Comparison of ENCODE assay signal across 12 mouse cellular contexts in the genomic region with DNA sequence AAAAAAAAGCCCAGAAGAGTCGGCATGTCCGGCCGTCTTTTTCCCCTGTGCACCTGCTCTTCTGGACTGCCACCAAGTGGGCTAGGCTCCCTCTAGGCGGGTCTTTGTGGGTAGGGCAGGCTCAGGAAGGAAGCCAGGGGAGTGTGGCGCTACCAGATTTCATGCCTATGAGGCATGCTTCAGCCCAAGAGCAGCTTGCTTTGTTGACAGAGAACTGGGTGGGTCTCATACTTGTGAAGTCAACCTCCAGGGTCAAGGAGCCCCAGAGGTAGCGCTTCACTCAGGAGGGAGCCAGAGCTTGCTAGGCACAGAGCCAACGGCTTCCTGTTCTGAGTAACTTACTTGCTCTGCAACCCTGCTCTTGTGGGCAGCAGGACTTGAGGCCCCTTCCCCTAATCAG. TPM values are rescaled to one million over a fixed set of nuclear protein-coding genes. Genes with fewer than 3 reads are reported as not detected.
DNase-seq lines count a peak whose midpoint lies in the region; ATAC-seq lines count a peak whose summit lies in the region.
"Had no signal": no experiment of that assay in that cellular context is flagged by ENCODE, and none has a peak within 500 bp of the region (broad histone marks: within the 10 kb centered on the region; RNA-seq: fewer than 3 reads in every experiment).

No protein-coding gene starts in this region.

- H3K9me3 ChIP-seq in embryonic facial prominence, embryonic 14.5 days (ENCODE audit: control insufficient read depth, low read length): no peaks in the 10 kb centered on the region
- no peaks in the 10 kb centered on the region for H3K9me3 ChIP-seq in embryonic facial prominence, embryonic 10.5 days
- 0 out of 2 replicates have a peak, but pooled peaks cover 2% of the 10 kb centered on the region for H3K9me3 ChIP-seq in heart, embryonic 14.5 days (ENCODE audit: control insufficient read depth, low read length)
- H3K9me3 ChIP-seq: embryonic facial prominence, embryonic 13.5 days; limb, embryonic 13.5 days; neural tube, embryonic 15.5 days had no signal

- no peak overlapping the region for H3K4me2 ChIP-seq in embryonic facial prominence, embryonic 14.5 days (ENCODE audit: low read depth, low read length)
- no peak overlapping the region for H3K4me2 ChIP-seq in heart, embryonic 14.5 days (ENCODE audit: low read length)
- H3K4me2 ChIP-seq: embryonic facial prominence, embryonic 13.5 days; limb, embryonic 13.5 days; midbrain, embryonic 11.5 days; neural tube, embryonic 15.5 days had no signal

- peaks cover 11% of the 10 kb centered on the region; the same call in 1 of the 2 replicates for H3K36me3 ChIP-seq in embryonic facial prominence, embryonic 14.5 days (ENCODE audit: control insufficient read depth, insufficient read depth, low read length)
- H3K36me3 ChIP-seq in embryonic facial prominence, embryonic 10.5 days (replicated peaks): peaks cover 18% of the 10 kb centered on the region
- peaks cover 10% of the 10 kb centered on the region for H3K36me3 ChIP-seq in heart, embryonic 14.5 days (ENCODE audit: control insufficient read depth, insufficient read depth, low read length)
- H3K36me3 ChIP-seq: neural tube, embryonic 15.5 days had no signal

- WGBS in embryonic facial prominence, embryonic 14.5 days: 73% methylated on average over 7 of the region's 7 CpGs
- 84% methylated on average over 7 of the region's 7 CpGs for WGBS in embryonic facial prominence, embryonic 10.5 days
- 51% methylated on average over 7 of the region's 7 CpGs for WGBS in heart, embryonic 14.5 days

- 0 out of 2 replicates have a peak, but pooled peaks cover 2% of the 10 kb centered on the region for H3K4me1 ChIP-seq in embryonic facial prominence, embryonic 14.5 days (ENCODE audit: control insufficient read depth, insufficient read depth, low read length)
- H3K4me1 ChIP-seq in embryonic facial prominence, embryonic 10.5 days: peaks cover 15% of the 10 kb centered on the region
- peaks cover 33 to 50% of the 10 kb centered on the region in 2 experiments for H3K4me1 ChIP-seq in heart, embryonic 14.5 days (ENCODE audit: control insufficient read depth in 2 of 2, insufficient read depth in 2 of 2, low read length in 2 of 2)

- ATAC-seq in embryonic facial prominence, embryonic 14.5 days (ENCODE audit: low read depth): no peak
- no peak for ATAC-seq in heart, embryonic 14.5 days (ENCODE audit: insufficient number of reproducible peaks, insufficient read depth, low FRiP score, low read depth)
- ATAC-seq in cerebellum, adult (ENCODE audit: insufficient number of reproducible peaks, low FRiP score, low TSS enrichment): no peak

- H3K4me3 ChIP-seq in embryonic facial prominence, embryonic 14.5 days (ENCODE audit: low read depth, low read length): no peak overlapping the region
- no peak overlapping the region for H3K4me3 ChIP-seq in embryonic facial prominence, embryonic 10.5 days
- no peak overlapping the region for H3K4me3 ChIP-seq in heart, embryonic 14.5 days (ENCODE audit: control insufficient read depth in 1 of 2, insufficient read depth in 1 of 2, low read depth in 1 of 2, low read length in 2 of 2)
- H3K4me3 ChIP-seq: embryonic facial prominence, embryonic 13.5 days; limb, embryonic 13.5 days; neural tube, embryonic 15.5 days had no signal

- H3K9ac ChIP-seq in embryonic facial prominence, embryonic 14.5 days (ENCODE audit: low read depth, low read length): no peak overlapping the region
- H3K9ac ChIP-seq in heart, embryonic 14.5 days (ENCODE audit: low read length): no peak overlapping the region
- H3K9ac ChIP-seq: embryonic facial prominence, embryonic 13.5 days; limb, embryonic 13.5 days; neural tube, embryonic 15.5 days had no signal

- DNase-seq in embryonic facial prominence, embryonic 14.5 days (ENCODE audit: low spot score): peak; percentile 72
- DNase-seq in embryonic facial prominence, embryonic 10.5 days (ENCODE audit: low spot score): no peak
- peak; percentile 83 for DNase-seq in 416B (ENCODE audit: low read depth)
- DNase-seq in lung, adult 18-20 months: peak; percentile 92 to 95
- no peak for DNase-seq in thymus, adult 18-20 months
- DNase-seq in cerebellum, adult 11-12 months: no peak

- no peaks in the 10 kb centered on the region for H3K27me3 ChIP-seq in embryonic facial prominence, embryonic 14.5 days (replicated peaks; ENCODE audit: control insufficient read depth, insufficient read depth, low read length)
- H3K27me3 ChIP-seq in embryonic facial prominence, embryonic 10.5 days (replicated peaks; ENCODE audit: low read depth, poor library complexity, severe bottlenecking): no peaks in the 10 kb centered on the region
- no peaks in the 10 kb centered on the region for H3K27me3 ChIP-seq in heart, embryonic 14.5 days (ENCODE audit: control insufficient read depth, insufficient read depth, low read length)
- H3K27me3 ChIP-seq: embryonic facial prominence, embryonic 13.5 days; limb, embryonic 13.5 days; neural tube, embryonic 15.5 days had no signal

- H3K27ac ChIP-seq in embryonic facial prominence, embryonic 14.5 days (replicated peaks; ENCODE audit: low read depth, low read length): no peak overlapping the region
- H3K27ac ChIP-seq in embryonic facial prominence, embryonic 10.5 days (replicated peaks): no peak overlapping the region
- H3K27ac ChIP-seq in heart, embryonic 14.5 days (replicated peaks in 1 of 2; ENCODE audit: control insufficient read depth in 1 of 2, insufficient read depth in 1 of 2, low read depth in 2 of 2, low read length in 2 of 2): peak overlapping the region; percentile 50 to 99
- H3K27ac ChIP-seq: embryonic facial prominence, embryonic 13.5 days; limb, embryonic 13.5 days; neural tube, embryonic 15.5 days had no signal

RNA-seq across cellular contexts. Expression of gene Nectin2, which starts 3.3 kb away (rescaled TPM):
- 55.2 and 62.0 TPM in 2 replicates for polyA plus RNA-seq in embryonic facial prominence, embryonic 14.5 days (2014; fragmentation: Nextera tagmentation; extraction: Ambion mirVana)
- polyA plus RNA-seq in embryonic facial prominence, embryonic 10.5 days (2016; fragmentation: Nextera tagmentation; extraction: Ambion mirVana): 110 TPM in 2 replicates
- 63.4 and 68.4 TPM in 2 replicates for polyA plus RNA-seq in heart, embryonic 14.5 days (2014; fragmentation: Nextera tagmentation; extraction: Ambion mirVana)

RNA-seq across cellular contexts. Expression of gene Bcam, which starts 17.2 kb away (rescaled TPM):
- 101 and 114 TPM in 2 replicates for polyA plus RNA-seq in embryonic facial prominence, embryonic 14.5 days (2014; fragmentation: Nextera tagmentation; extraction: Ambion mirVana)
- 68.3 and 79.4 TPM in 2 replicates for polyA plus RNA-seq in embryonic facial prominence, embryonic 10.5 days (2016; fragmentation: Nextera tagmentation; extraction: Ambion mirVana)
- polyA plus RNA-seq in heart, embryonic 14.5 days (2014; fragmentation: Nextera tagmentation; extraction: Ambion mirVana): 293 and 321 TPM in 2 replicates

RNA-seq across cellular contexts. Expression of gene Tomm40, which starts 38.3 kb away (rescaled TPM):
- polyA plus RNA-seq in embryonic facial prominence, embryonic 14.5 days (2014; fragmentation: Nextera tagmentation; extraction: Ambion mirVana): 114 and 125 TPM in 2 replicates
- polyA plus RNA-seq in embryonic facial prominence, embryonic 10.5 days (2016; fragmentation: Nextera tagmentation; extraction: Ambion mirVana): 216 and 221 TPM in 2 replicates
- polyA plus RNA-seq in heart, embryonic 14.5 days (2014; fragmentation: Nextera tagmentation; extraction: Ambion mirVana): 130 and 135 TPM in 2 replicates

RNA-seq across cellular contexts. Expression of gene Cblc, which starts 43.0 kb away (rescaled TPM):
- polyA plus RNA-seq in embryonic facial prominence, embryonic 14.5 days (2014; fragmentation: Nextera tagmentation; extraction: Ambion mirVana): 4.7 TPM in 2 replicates
- 1.9 and 2.9 TPM in 2 replicates for polyA plus RNA-seq in embryonic facial prominence, embryonic 10.5 days (2016; fragmentation: Nextera tagmentation; extraction: Ambion mirVana)
- polyA plus RNA-seq in heart, embryonic 14.5 days (2014; fragmentation: Nextera tagmentation; extraction: Ambion mirVana): 0.53 TPM in 1 of 2 replicates, not detected in the other
- polyA plus RNA-seq: midbrain, embryonic 11.5 days had no signal

RNA-seq across cellular contexts. Expression of gene Apoe, which starts 54.6 kb away (rescaled TPM):
- 482 and 510 TPM in 2 replicates for polyA plus RNA-seq in embryonic facial prominence, embryonic 14.5 days (2014; fragmentation: Nextera tagmentation; extraction: Ambion mirVana)
- polyA plus RNA-seq in embryonic facial prominence, embryonic 10.5 days (2016; fragmentation: Nextera tagmentation; extraction: Ambion mirVana): 135 and 168 TPM in 2 replicates
- 644 and 695 TPM in 2 replicates for polyA plus RNA-seq in heart, embryonic 14.5 days (2014; fragmentation: Nextera tagmentation; extraction: Ambion mirVana)

Comparison
In these comparisons a context has a peak if more than half of its experiments do, and no peak if none do; other contexts are left out.
1. DNase-seq: peak in embryonic facial prominence, embryonic 14.5 days (single experiment), 416B (single experiment) and lung, adult 18-20 months (2 of 2); none in embryonic facial prominence, embryonic 10.5 days (single experiment), thymus, adult 18-20 months (0 of 2) and cerebellum, adult 11-12 months (single experiment).
2. H3K27ac ChIP-seq: peak in heart, embryonic 14.5 days (2 of 2); none in embryonic facial prominence, embryonic 14.5 days (single experiment) and embryonic facial prominence, embryonic 10.5 days (single experiment).